Comparison of ENCODE assay signal across 9 mouse cellular contexts in genomic region chr1:190171750-190172149, GRCm38 (mm10). TPM values are rescaled to one million over a fixed set of nuclear protein-coding genes. Genes with fewer than 3 reads are reported as not detected.
DNase-seq lines count a peak whose midpoint lies in the region; ATAC-seq and TF ChIP-seq lines count a peak whose summit lies in the region.
"Had no signal": no experiment of that assay in that cellular context is flagged by ENCODE, and none has a peak within 500 bp of the region (broad histone marks: within the 10 kb centered on the region; RNA-seq: fewer than 3 reads in every experiment).

No protein-coding gene starts in this region.

- no peak overlapping the region for H3K9ac ChIP-seq in heart, adult 2 months (ENCODE audit: low read depth, low read length)
- peak overlapping the region; percentile 31; the same call in 1 of the 2 replicates for H3K9ac ChIP-seq in liver, postnatal 0 days (replicated peaks)

- H3K4me2 ChIP-seq in liver, postnatal 0 days (ENCODE audit: low read depth, low read length) = peak overlapping the region; percentile 75

- H3K36me3 ChIP-seq in heart, adult 2 months (ENCODE audit: control insufficient read depth, insufficient read depth, low read length) = no peaks in the 10 kb centered on the region
- H3K36me3 ChIP-seq in hindbrain, embryonic 10.5 days = no peaks in the 10 kb centered on the region
- H3K36me3 ChIP-seq in liver, postnatal 0 days (replicated peaks; ENCODE audit: insufficient read depth, low read length) = no peaks in the 10 kb centered on the region

- no peak overlapping the region for H3K4me3 ChIP-seq in heart, adult 2 months
- H3K4me3 ChIP-seq in hindbrain, embryonic 10.5 days = peak overlapping the region; percentile 84
- peak overlapping the region; percentile 65 for H3K4me3 ChIP-seq in liver, postnatal 0 days (ENCODE audit: low read depth, low read length)

- H3K27me3 ChIP-seq in heart, adult 2 months (ENCODE audit: control insufficient read depth, insufficient read depth, low read length) = peaks cover 11% of the 10 kb centered on the region
- H3K27me3 ChIP-seq in hindbrain, embryonic 10.5 days (ENCODE audit: insufficient read depth, poor library complexity, severe bottlenecking) = peaks cover 65% of the 10 kb centered on the region
- peaks cover 44% of the 10 kb centered on the region for H3K27me3 ChIP-seq in liver, postnatal 0 days (ENCODE audit: insufficient read depth, low read length)

- no peak for TF ChIP-seq EP300 in heart, adult 2 months (IDR thresholded peaks at IDR 0.05; ENCODE audit: insufficient read depth, low read depth, low read length)
- TF ChIP-seq EP300 in liver, postnatal 0 days (IDR thresholded peaks at IDR 0.05; ENCODE audit: low read depth) = no peak

- TF ChIP-seq POLR2A in heart, adult 2 months (IDR thresholded peaks at IDR 0.05; ENCODE audit: insufficient read depth, low read depth, low read length) = no peak

- H3K27ac ChIP-seq in heart, adult 2 months = peak overlapping the region; percentile 23
- no peak overlapping the region for H3K27ac ChIP-seq in hindbrain, embryonic 10.5 days
- peak overlapping the region; percentile 90 for H3K27ac ChIP-seq in liver, postnatal 0 days (ENCODE audit: low read depth)

- DNase-seq in heart, adult 2 months = peak in 1 of 2 experiments; percentile 17
- DNase-seq in heart, postnatal 36 days = no peak
- DNase-seq in ZHBTc4 (ENCODE audit: low read depth, low spot score) = peak; percentile 36
- no peak for DNase-seq in hindbrain, embryonic 10.5 days (ENCODE audit: low spot score)
- DNase-seq in liver, postnatal 0 days = no peak
- DNase-seq in gastrocnemius, postnatal 10 days = no peak
- DNase-seq in urinary bladder, adult 18-20 months (ENCODE audit: low spot score in 2 of 2) = no peak
- DNase-seq: spleen, adult 18-20 months had no signal

- peaks cover 3% of the 10 kb centered on the region for H3K4me1 ChIP-seq in heart, adult 2 months (ENCODE audit: control insufficient read depth, insufficient read depth, low read length)
- H3K4me1 ChIP-seq in hindbrain, embryonic 10.5 days (replicated peaks) = peaks cover 71% of the 10 kb centered on the region
- no peaks in the 10 kb centered on the region for H3K4me1 ChIP-seq in liver, postnatal 0 days (ENCODE audit: insufficient read depth)

- WGBS in heart, adult 2 months = 21% methylated on average over 12 of the region's 12 CpGs
- under 1% methylated on average over 12 of the region's 12 CpGs for WGBS in hindbrain, embryonic 10.5 days
- WGBS in liver, postnatal 0 days (ENCODE audit: insufficient replicate concordance) = under 1% methylated on average over 12 of the region's 12 CpGs

- H3K9me3 ChIP-seq in hindbrain, embryonic 10.5 days = no peaks in the 10 kb centered on the region
- H3K9me3 ChIP-seq in liver, postnatal 0 days (ENCODE audit: low read length) = no peaks in the 10 kb centered on the region

- H3K79me2 ChIP-seq in heart, adult 2 months (replicated peaks; ENCODE audit: control insufficient read depth, insufficient read depth, low read length) = no peaks in the 10 kb centered on the region

- intact Hi-C loops in heart, adult 2 months (cut with DNase I) = loop anchor here (10.0 kb wide), 3 partner anchors 193 to 523 kb away; no protein-coding TSS in a partner anchor
- intact Hi-C loops in heart, postnatal 36 days (cut with DNase I) = loop anchor here (5.0 to 10.0 kb wide), 4 partner anchors 44 to 523 kb away; no protein-coding TSS in a partner anchor

- TF ChIP-seq CTCF in heart, adult 2 months (IDR thresholded peaks at IDR 0.05) = no peak
- TF ChIP-seq CTCF in liver, postnatal 0 days (IDR thresholded peaks at IDR 0.05; ENCODE audit: low read depth) = no peak

- ATAC-seq in liver, postnatal 0 days = no peak
- ATAC-seq in granulocyte monocyte progenitor cell, adult 5-6 weeks (replicated peaks; ENCODE audit: poor library complexity, severe bottlenecking) = no peak

RNA-seq across cellular contexts. Expression of gene Prox1, which starts 1.2 kb away (rescaled TPM):
- 10 to 100 TPM; 46.2 to 57.3 TPM for total RNA-seq in heart, adult 2 months (2021)
- polyA plus RNA-seq in heart, adult 2 months (2012; rRNA removed) = 12.1 and 21.7 TPM in 2 replicates
- 10 to 100 TPM; 38.8 to 57.1 TPM for total RNA-seq in heart, postnatal 36 days (2021)
- 7.5 and 9.4 TPM in 2 replicates for polyA plus RNA-seq in hindbrain, embryonic 10.5 days (2016; fragmentation: Nextera tagmentation; extraction: Ambion mirVana)
- polyA plus RNA-seq in liver, postnatal 0 days (2015; fragmentation: Nextera tagmentation; extraction: Ambion mirVana) = 10.0 and 11.8 TPM in 2 replicates
- 10 to 100 TPM in 1 of 2 experiments, 1 to 10 TPM in 1; 7.3 to 10.1 TPM for total RNA-seq in gastrocnemius, postnatal 10 days (2021)
- total RNA-seq in granulocyte monocyte progenitor cell, adult 5-6 weeks (2014; fragmentation: Nextera tagmentation) = not detected in 2 replicates
- total RNA-seq in granulocyte monocyte progenitor cell, adult 5-6 weeks (2017) = not detected in 2 replicates

Comparison
In these comparisons a context has a peak if more than half of its experiments do, and no peak if none do; other contexts are left out.
1. RNA of gene Prox1, which starts 1.2 kb away (total RNA-seq): 46.2 to 57.3 TPM in heart, adult 2 months, 38.8 to 57.1 TPM in heart, postnatal 36 days and 7.3 to 10.1 TPM in gastrocnemius, postnatal 10 days; not detected in granulocyte monocyte progenitor cell, adult 5-6 weeks; every median in the first group is over 4 times any median in the second.